Mouse (Mus musculus) ES-Bruce4 (cell line): Measurements from ENCODE around the gene Mgll.

Experiments used
- CTCF ChIP-seq: IDR thresholded peaks from one replicate; pipeline ENCODE4 v1.8.1; 2011; ENCODE audit warnings: low read depth, low read length
- POLR2A ChIP-seq: IDR thresholded peaks from one replicate; pipeline ENCODE4 v1.8.1; 2011; ENCODE audit warnings: low read length; ENCODE audit not compliant: insufficient read depth

DNA sequence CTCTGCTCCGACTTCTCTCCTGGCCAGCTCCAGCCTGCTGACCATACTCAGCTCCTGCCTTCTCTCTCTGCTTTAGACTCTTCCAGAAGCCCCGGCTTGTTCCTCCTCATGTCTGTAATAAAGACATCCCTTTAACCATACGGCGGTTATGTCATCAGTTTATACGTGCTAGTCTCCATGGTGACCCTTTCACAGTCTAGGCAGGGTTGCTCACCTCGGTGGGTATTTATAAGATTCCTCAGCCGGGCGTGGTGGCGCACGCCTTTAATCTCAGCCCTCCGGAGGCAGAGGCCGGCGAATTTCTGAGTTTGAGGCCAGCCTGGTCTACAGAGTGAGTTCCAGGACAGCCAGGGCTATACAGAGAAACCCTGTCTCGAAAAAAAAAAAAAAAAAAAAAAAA lies 51.1 kb downstream of the Mgll start:
- TF ChIP-seq CTCF: no peak
- no peak for TF ChIP-seq POLR2A
